Mouse (Mus musculus): ENCODE measurements around the gene Cort.

GRCm38 (mm10) chr4:149150721-149151120 lies 24.2 kb upstream of the Cort start:
- TF ChIP-seq CTCF (IDR thresholded peaks at IDR 0.05; ENCODE audit: low read depth) (no peak), EP300 (IDR thresholded peaks at IDR 0.05; ENCODE audit: low read depth) (no peak)

Measured in liver, embryonic 14.5 days (tissue).